Mouse (Mus musculus) hindbrain, postnatal 0 days (tissue): ENCODE data around the gene Tmem38b. TPM values are rescaled to one million over a fixed set of nuclear protein-coding genes. Genes with fewer than 3 reads are reported as not detected.

ENCODE experiments used
- ATAC-seq: fragments of 200-750 bp; cut with Nextera tagmentation; 2 replicates; pipeline ENCODE4 v1.8.0; 2017; ENCODE audit warnings: mild to moderate bottlenecking, moderate TSS enrichment, moderate library complexity
- DNase-seq: peaks from one replicate; pipeline ENCODE4 v3.0.0-alpha.2; 2015; ENCODE audit warnings: low spot score
- H3K27ac ChIP-seq: fragments of 300-500 bp; sonication (generic); 2 replicates; pipeline ENCODE4 v1.5.1; 2014; ENCODE audit warnings: mild to moderate bottlenecking
- H3K27me3 ChIP-seq: fragments of 300-500 bp; sonication (generic); 2 replicates; pipeline ENCODE4 v1.6.1; 2014; ENCODE audit warnings: low read length, mixed read lengths; ENCODE audit not compliant: insufficient read depth
- H3K36me3 ChIP-seq: fragments of 300-500 bp; sonication (generic); 2 replicates; pipeline ENCODE4 v1.6.1; 2014; ENCODE audit warnings: low read length, mixed read lengths; ENCODE audit not compliant: insufficient read depth
- H3K4me1 ChIP-seq: fragments of 300-500 bp; sonication (generic); 2 replicates; pipeline ENCODE4 v1.6.1; 2014; ENCODE audit warnings: antibody characterized with exemption, low read length, mixed read lengths; ENCODE audit not compliant: insufficient read depth
- H3K4me2 ChIP-seq: fragments of 300-500 bp; sonication (generic); 2 replicates; pipeline ENCODE4 v1.6.1; 2014; ENCODE audit warnings: low read depth, mild to moderate bottlenecking, low read length, moderate library complexity, mixed read lengths
- H3K4me3 ChIP-seq: fragments of 300-500 bp; sonication (generic); 2 replicates; pipeline ENCODE4 v1.5.1; 2014; ENCODE audit warnings: low read length
- H3K9ac ChIP-seq: fragments of 300-500 bp; sonication (generic); replicated peaks from 2 replicates; pipeline ENCODE4 v1.6.1; 2014; ENCODE audit warnings: mild to moderate bottlenecking, low read length, moderate library complexity, mixed read lengths
- H3K9me3 ChIP-seq: fragments of 300-500 bp; sonication (generic); 2 replicates; pipeline ENCODE4 v1.6.1; 2016; ENCODE audit warnings: low read length, mixed read lengths
- CTCF ChIP-seq: IDR thresholded peaks from 2 replicates; pipeline ENCODE4 v1.5.1; 2016; ENCODE audit warnings: antibody characterized with exemption, control low read depth, low read depth
- WGBS: fragments of 180-500 bp; shearing (Covaris S2); extraction: QIAGEN DNeasy Blood & Tissue Kit; methylation state at CpG from one replicate; pipeline ENCODE4 v1.1.7; 2014; 5-methylcytosine and 5-hydroxymethylcytosine counted together
- polyA plus RNA-seq: library from polyadenylated mRNA; unstranded; fragments of >200 nt; fragmentation: Nextera tagmentation; extraction: Ambion mirVana; gene quantifications from 2 replicates; pipeline ENCODE4 v1.2.1, GENCODE M21; 2015
- total RNA-seq: library from RNA; depleted of rRNA; stranded (reverse); fragments of >200 nt; gene quantifications from 2 replicates; pipeline ENCODE4 v1.2.3, GENCODE M21; 2014

Gene Tmem38b
- total and polyA plus RNA-seq, 2 experiments from 2014 or later, result 3.3 to 6.2 TPM

GRCm38 (mm10) chr4:53884351-53885245 lies 58.8 kb downstream of the Tmem38b start:
- 55% methylated on average over 14 of the region's 14 CpGs for WGBS
- Histone ChIP-seq H3K27ac (no peak overlapping the region), H3K9ac (no peak overlapping the region), H3K27me3 (no peaks in the 10 kb centered on the region), H3K4me3 (no peak overlapping the region), H3K4me1 (no peaks in the 10 kb centered on the region), H3K4me2 (peak overlapping the region; percentile 22), H3K9me3 (no peaks in the 10 kb centered on the region), H3K36me3 (no peaks in the 10 kb centered on the region)
- TF ChIP-seq CTCF, result peak; percentile 89
- DNase-seq, result peak; percentile 79
- 0 out of 2 replicates have a peak, but pooled peaks have one; percentile 24 for ATAC-seq

GRCm38 (mm10) chr4:53886342-53887088 lies 60.7 kb downstream of the Tmem38b start:
- Histone ChIP-seq H3K27me3 (no peaks in the 10 kb centered on the region), H3K4me3 (no peak overlapping the region), H3K36me3 (no peaks in the 10 kb centered on the region), H3K9me3 (no peaks in the 10 kb centered on the region), H3K4me1 (no peaks in the 10 kb centered on the region), H3K4me2 (peak overlapping the region; percentile 48), H3K27ac (no peak overlapping the region), H3K9ac (no peak overlapping the region)
- WGBS, result 36% methylated on average over 22 of the region's 22 CpGs
- DNase-seq (peak; percentile 14), ATAC-seq (no peak)
- no peak for TF ChIP-seq CTCF

GRCm38 (mm10) chr4:53895335-53895734 lies 69.5 kb downstream of the Tmem38b start:
- H3K4me1 ChIP-seq, result no peaks in the 10 kb centered on the region
- no peaks in the 10 kb centered on the region for H3K36me3 ChIP-seq
- H3K9ac ChIP-seq, result no peak overlapping the region
- no peak overlapping the region for H3K27ac ChIP-seq
- H3K27me3 ChIP-seq, result no peaks in the 10 kb centered on the region
- no peak for DNase-seq
- no peak for TF ChIP-seq CTCF
- ATAC-seq, result no peak
- H3K4me2 ChIP-seq, result no peak overlapping the region
- no peaks in the 10 kb centered on the region for H3K9me3 ChIP-seq
- no peak overlapping the region for H3K4me3 ChIP-seq
- 80% methylated on average over 1 of the region's 1 CpGs for WGBS

- Histone ChIP-seq H3K9me3 (no peaks in the 10 kb centered on the region), H3K4me1 (no peaks in the 10 kb centered on the region), H3K4me3 (no peak overlapping the region), H3K9ac (no peak overlapping the region), H3K27me3 (no peaks in the 10 kb centered on the region), H3K36me3 (no peaks in the 10 kb centered on the region), H3K27ac (no peak overlapping the region), H3K4me2 (no peak overlapping the region)
- DNase-seq, result peak; percentile 66
- 59% methylated on average over 7 of the region's 7 CpGs for WGBS
- no peak for TF ChIP-seq CTCF
- peak; percentile 69 for ATAC-seq
Measured at GRCm38 (mm10) chr4:53896150-53896833, 70.4 kb downstream of the Tmem38b start.

- ATAC-seq, result peak; percentile 55
- no peak for TF ChIP-seq CTCF
- Histone ChIP-seq H3K36me3 (no peaks in the 10 kb centered on the region), H3K4me3 (no peak overlapping the region), H3K4me1 (no peaks in the 10 kb centered on the region), H3K9ac (no peak overlapping the region), H3K9me3 (no peaks in the 10 kb centered on the region), H3K27ac (0 out of 2 replicates have a peak overlapping the region, but pooled peaks have one; percentile 8), H3K4me2 (no peak overlapping the region), H3K27me3 (no peaks in the 10 kb centered on the region)
- 35% methylated on average over 6 of the region's 6 CpGs for WGBS
- DNase-seq, result peak; percentile 54
Measured at GRCm38 (mm10) chr4:53900386-53900971, 74.6 kb downstream of the Tmem38b start.

DNA sequence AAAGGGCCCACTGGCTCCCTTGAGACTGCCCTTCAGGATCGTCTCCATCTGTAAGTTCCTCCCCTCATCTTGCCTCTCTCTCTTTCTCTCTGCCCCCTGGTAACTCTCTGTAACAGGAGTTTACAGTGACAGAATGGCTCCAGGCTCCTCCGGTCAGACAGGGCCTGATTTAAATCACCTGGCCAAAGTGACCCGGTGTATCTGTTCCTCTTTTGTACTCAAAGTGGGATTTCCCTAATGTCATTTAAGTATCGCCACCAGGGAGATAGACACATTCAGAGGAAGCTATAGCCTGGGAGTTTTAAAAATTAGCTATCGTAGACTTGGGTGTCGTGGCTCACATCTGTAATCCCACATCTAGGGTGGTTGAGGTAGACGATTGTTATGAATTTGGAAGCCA lies 78.5 kb downstream of the Tmem38b start:
- Histone ChIP-seq H3K36me3 (no peaks in the 10 kb centered on the region), H3K27me3 (no peaks in the 10 kb centered on the region), H3K27ac (no peak overlapping the region), H3K4me3 (no peak overlapping the region), H3K4me2 (no peak overlapping the region), H3K9me3 (no peaks in the 10 kb centered on the region), H3K9ac (no peak overlapping the region), H3K4me1 (no peaks in the 10 kb centered on the region)
- ATAC-seq (no peak), DNase-seq (no peak)
- 86% methylated on average over 7 of the region's 7 CpGs for WGBS
- TF ChIP-seq CTCF, result no peak
